Mouse (Mus musculus) layer of hippocampus, postnatal 14 days (tissue): ENCODE measurements around the gene Krtap22-2. TPM values are rescaled to one million over a fixed set of nuclear protein-coding genes. Genes with fewer than 3 reads are reported as not detected.
"Not testable (repeated sequence)": the region's sequence is repeated elsewhere in the genome, so short reads cannot be mapped to it uniquely, and the experiment has no call there.

Experiments
- DNase-seq, 2 experiments: peaks; one replicate each; pipeline ENCODE4 v3.0.0; 2021 to 2022; ENCODE audit warnings: low spot score in 2 of 2, mixed read lengths in 1 of 2
- long read RNA-seq, 2 experiments: library from polyadenylated mRNA; stranded (forward); transcript quantifications; one replicate each; pipeline ENCODE4 v2.0.0; 2021
- total RNA-seq, 2 experiments: library from RNA; stranded (reverse); gene quantifications; 2 replicates each; pipeline ENCODE4 v1.2.3; 2021

Krtap22-2 gene
- not detected for total RNA-seq
- long read RNA-seq, experiment 1 = 0 reads
- long read RNA-seq, experiment 2 = 0 reads

- no peak for DNase-seq
Measured at GRCm38 (mm10) chr16:89010659-89011058, at the start of gene Krtap22-2. Krtap22-2 (minus strand) TSS chr16:89010759.

- DNase-seq = no peak
Measured at GRCm38 (mm10) chr16:89047783-89048182, 37.2 kb upstream of the Krtap22-2 start, which contains the start of gene Krtap6-5. Krtap6-5 (minus strand) TSS chr16:89047883.

GRCm38 (mm10) chr16:89041372-89041771, 30.8 kb upstream of the Krtap22-2 start, which contains the start of gene Gm10228:
Gm10228 (minus strand) TSS chr16:89041472.
- DNase-seq = not testable (repeated sequence)

- DNase-seq = not testable (repeated sequence)
Measured at GRCm38 (mm10) chr16:89031399-89031798, 20.8 kb upstream of the Krtap22-2 start, which contains the start of gene Krtap6-1. Krtap6-1 (plus strand) TSS chr16:89031699.

- not testable (repeated sequence) for DNase-seq
Measured at GRCm38 (mm10) chr16:89014984-89015383, 4.4 kb upstream of the Krtap22-2 start, which contains the start of gene Gm10229. Gm10229 (plus strand) TSS chr16:89015284.

GRCm38 (mm10) chr16:89013973-89014372, 3.4 kb upstream of the Krtap22-2 start:
- no peak for DNase-seq

GRCm38 (mm10) chr16:88962773-88963172, 47.8 kb downstream of the Krtap22-2 start, which contains the start of gene Krtap16-3:
Krtap16-3 (minus strand) TSS chr16:88962873.
- no peak for DNase-seq

Other genes with a start within 250 kb of the Krtap22-2 start
- gene 2310057N15Rik, start 236.6 kb downstream of the Krtap22-2 start, total RNA-seq = not detected
- not detected for gene Gm5965, start 232.9 kb downstream of the Krtap22-2 start, total RNA-seq
- not detected for gene Gm20741, start 198.5 kb downstream of the Krtap22-2 start, total RNA-seq
- gene Krtap15, start 190.5 kb downstream of the Krtap22-2 start, total RNA-seq = not detected
- not detected for gene Krtap14, start 184.6 kb downstream of the Krtap22-2 start, total RNA-seq
- not detected for gene Krtap19-1, start 141.3 kb downstream of the Krtap22-2 start, total RNA-seq
- gene Krtap19-2, start 136.5 kb downstream of the Krtap22-2 start, total RNA-seq = not detected
- gene Krtap19-3, start 132.7 kb downstream of the Krtap22-2 start, total RNA-seq = not detected
- gene Krtap19-4, start 125.7 kb downstream of the Krtap22-2 start, total RNA-seq = not detected
- not detected for gene Krtap19-5, start 114.3 kb downstream of the Krtap22-2 start, total RNA-seq
- gene Krtap19-9b, start 78.5 kb downstream of the Krtap22-2 start, total RNA-seq = not detected
- gene Krtap16-3, start 47.9 kb downstream of the Krtap22-2 start, total RNA-seq = not detected
- not detected for gene Gm10229, start 4.5 kb upstream of the Krtap22-2 start, total RNA-seq
- not detected for gene Krtap6-1, start 20.9 kb upstream of the Krtap22-2 start, total RNA-seq
- not detected for gene Gm10228, start 30.7 kb upstream of the Krtap22-2 start, total RNA-seq
- not detected for gene Krtap6-5, start 37.1 kb upstream of the Krtap22-2 start, total RNA-seq
- gene 1110025L11Rik, start 53.2 kb upstream of the Krtap22-2 start, total RNA-seq = not detected
- gene Krtap6-3, start 73.3 kb upstream of the Krtap22-2 start, total RNA-seq = not detected
- gene Gm6358, start 130.1 kb upstream of the Krtap22-2 start, total RNA-seq = not detected
- not detected for gene Gm10061, start 140.3 kb upstream of the Krtap22-2 start, total RNA-seq
- gene Gm9789, start 147.2 kb upstream of the Krtap22-2 start, total RNA-seq = not detected
- not detected for gene Gm7735, start 158.7 kb upstream of the Krtap22-2 start, total RNA-seq
- gene 1110057P08Rik, start 164.0 kb upstream of the Krtap22-2 start, total RNA-seq = not detected
- not detected for gene Krtap20-2, start 195.1 kb upstream of the Krtap22-2 start, total RNA-seq